Mouse (Mus musculus): ENCODE measurements at regions not wholly inside any gene's neighbourhood (a gene's known extent, or its start where the extent isn't known, plus 50 kb on each side); places are given as distances from the start of the nearest gene placed in this dataset.

DNA sequence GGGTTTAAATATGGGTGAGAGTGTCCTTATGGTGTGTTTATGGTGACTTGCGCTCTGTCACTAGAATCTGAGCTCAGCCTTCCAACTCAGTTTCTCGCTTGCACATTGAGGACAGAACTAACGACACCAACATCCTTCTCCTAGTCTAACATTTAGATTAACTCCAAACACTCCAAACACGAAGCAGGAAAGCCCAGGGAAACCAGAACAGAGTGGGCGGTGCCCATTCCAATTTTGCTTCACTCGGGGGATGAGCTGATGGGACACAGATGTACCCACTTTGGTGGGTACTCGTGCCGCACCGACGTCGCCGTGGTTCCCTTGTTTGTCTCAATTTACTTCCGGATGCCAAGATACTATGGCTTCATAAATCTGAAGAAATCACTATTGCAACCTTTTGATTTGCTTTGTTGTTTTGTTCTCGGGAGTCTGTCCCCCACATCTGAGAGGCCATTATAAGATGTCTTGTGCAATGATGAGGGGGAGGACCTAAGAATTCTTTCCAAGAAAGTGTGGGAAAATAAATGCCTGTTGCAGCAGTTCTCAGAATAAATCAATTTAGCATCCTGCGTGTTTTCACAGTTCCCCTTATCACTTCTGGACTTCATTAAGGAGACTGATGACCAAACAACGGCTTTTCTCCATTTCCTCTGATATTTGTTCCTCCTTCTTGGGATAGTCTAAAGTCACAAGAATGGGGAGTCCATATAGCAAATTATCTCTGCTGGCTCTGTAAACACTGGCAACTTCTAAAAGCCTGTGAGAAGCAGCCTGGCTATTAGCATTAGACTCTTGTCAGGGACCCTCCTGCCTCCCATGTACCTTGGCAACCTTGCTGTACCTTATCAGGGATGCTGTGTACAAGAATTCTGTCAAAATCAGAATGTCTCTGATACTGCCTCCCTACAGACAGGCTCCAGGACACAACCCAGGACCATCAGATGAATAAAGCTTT lies 96.2 kb upstream of the Klf9 start:
- no peak overlapping the region for H3K4me2 ChIP-seq (ENCODE audit: low read depth, low read length)
- 68% methylated on average over 16 of the region's 16 CpGs for WGBS
- no peaks in the 10 kb centered on the region for H3K9me3 ChIP-seq (replicated peaks; ENCODE audit: control insufficient read depth, low read length)
- no peaks in the 10 kb centered on the region for H3K36me3 ChIP-seq (replicated peaks; ENCODE audit: control insufficient read depth, insufficient read depth, low read depth, low read length)
- no peaks in the 10 kb centered on the region for H3K27me3 ChIP-seq (ENCODE audit: control insufficient read depth, insufficient read depth, low read length)
- ATAC-seq (replicated peaks; ENCODE audit: insufficient number of reproducible peaks, low FRiP score, low TSS enrichment, low read depth), result no peak
- H3K4me1 ChIP-seq (ENCODE audit: control insufficient read depth, insufficient read depth, low read length), result no peaks in the 10 kb centered on the region
- H3K9ac ChIP-seq (replicated peaks; ENCODE audit: low read length), result no peak overlapping the region
- DNase-seq (ENCODE audit: low spot score), result no peak
- no peak overlapping the region for H3K4me3 ChIP-seq (ENCODE audit: low read depth, low read length)
- H3K27ac ChIP-seq (replicated peaks; ENCODE audit: low read depth, low read length), result no peak overlapping the region

DNA sequence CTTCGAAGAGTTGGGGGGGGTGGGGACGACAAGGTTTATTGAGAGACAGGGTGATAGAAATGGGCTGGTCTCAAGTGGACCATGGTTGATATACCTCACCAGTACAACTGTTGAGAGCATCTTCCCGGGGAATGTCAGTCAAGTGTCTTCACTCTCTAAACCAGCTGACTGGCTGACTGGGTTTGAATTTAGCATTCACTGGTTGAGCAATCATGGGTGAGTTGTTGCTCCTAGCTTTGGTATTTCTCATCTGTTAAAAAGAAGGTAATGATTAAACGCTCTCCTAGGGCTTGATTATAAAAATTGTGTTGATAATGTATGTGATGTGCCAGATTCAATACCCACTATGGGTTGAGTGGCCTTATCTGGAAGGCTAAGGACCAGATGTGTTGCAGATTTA lies 89.6 kb upstream of the Klf9 start:
- no peaks in the 10 kb centered on the region for H3K9me3 ChIP-seq (replicated peaks; ENCODE audit: control insufficient read depth, low read length)
- no peak overlapping the region for H3K9ac ChIP-seq (replicated peaks; ENCODE audit: low read length)
- DNase-seq (ENCODE audit: low spot score) (no peak), ATAC-seq (replicated peaks; ENCODE audit: insufficient number of reproducible peaks, low FRiP score, low TSS enrichment, low read depth) (no peak)
- H3K4me2 ChIP-seq (ENCODE audit: low read depth, low read length), result no peak overlapping the region
- no peak overlapping the region for H3K4me3 ChIP-seq (ENCODE audit: low read depth, low read length)
- no peak overlapping the region for H3K27ac ChIP-seq (replicated peaks; ENCODE audit: low read depth, low read length)
- WGBS, result 93% methylated on average over 4 of the region's 4 CpGs
- no peaks in the 10 kb centered on the region for H3K4me1 ChIP-seq (ENCODE audit: control insufficient read depth, insufficient read depth, low read length)
- no peaks in the 10 kb centered on the region for H3K36me3 ChIP-seq (replicated peaks; ENCODE audit: control insufficient read depth, insufficient read depth, low read depth, low read length)
- H3K27me3 ChIP-seq (ENCODE audit: control insufficient read depth, insufficient read depth, low read length), result no peaks in the 10 kb centered on the region

DNA sequence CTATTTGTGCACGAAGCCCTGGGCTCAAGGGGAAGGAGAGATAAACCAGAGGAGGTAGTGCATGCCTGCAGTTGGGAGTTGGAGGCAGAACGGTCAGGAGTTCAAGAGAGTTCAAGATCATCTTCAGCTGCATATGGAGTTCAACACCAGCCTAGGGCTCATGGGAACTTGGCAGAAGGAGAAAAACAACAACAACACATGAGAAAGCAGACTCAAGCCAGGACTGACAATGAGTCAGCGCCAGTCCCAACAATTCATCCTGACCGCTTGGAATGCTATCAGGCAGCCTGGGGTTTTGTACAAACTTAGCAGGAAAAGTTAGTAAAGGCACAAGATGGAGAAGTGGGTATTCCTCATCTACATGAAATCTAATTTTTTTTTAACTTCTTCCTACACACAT lies 86.6 kb upstream of the Klf9 start:
- 81% methylated on average over 4 of the region's 4 CpGs for WGBS
- ATAC-seq (replicated peaks; ENCODE audit: insufficient number of reproducible peaks, low FRiP score, low TSS enrichment, low read depth), result no peak
- no peak overlapping the region for H3K27ac ChIP-seq (replicated peaks; ENCODE audit: low read depth, low read length)
- no peaks in the 10 kb centered on the region for H3K36me3 ChIP-seq (replicated peaks; ENCODE audit: control insufficient read depth, insufficient read depth, low read depth, low read length)
- no peak overlapping the region for H3K4me2 ChIP-seq (ENCODE audit: low read depth, low read length)
- 0 out of 2 replicates have a peak, but pooled peaks cover 3% of the 10 kb centered on the region for H3K4me1 ChIP-seq (ENCODE audit: control insufficient read depth, insufficient read depth, low read length)
- H3K9me3 ChIP-seq (replicated peaks; ENCODE audit: control insufficient read depth, low read length), result no peaks in the 10 kb centered on the region
- no peak overlapping the region for H3K4me3 ChIP-seq (ENCODE audit: low read depth, low read length)
- H3K9ac ChIP-seq (replicated peaks; ENCODE audit: low read length), result no peak overlapping the region
- no peaks in the 10 kb centered on the region for H3K27me3 ChIP-seq (ENCODE audit: control insufficient read depth, insufficient read depth, low read length)
- no peak for DNase-seq (ENCODE audit: low spot score)

DNA sequence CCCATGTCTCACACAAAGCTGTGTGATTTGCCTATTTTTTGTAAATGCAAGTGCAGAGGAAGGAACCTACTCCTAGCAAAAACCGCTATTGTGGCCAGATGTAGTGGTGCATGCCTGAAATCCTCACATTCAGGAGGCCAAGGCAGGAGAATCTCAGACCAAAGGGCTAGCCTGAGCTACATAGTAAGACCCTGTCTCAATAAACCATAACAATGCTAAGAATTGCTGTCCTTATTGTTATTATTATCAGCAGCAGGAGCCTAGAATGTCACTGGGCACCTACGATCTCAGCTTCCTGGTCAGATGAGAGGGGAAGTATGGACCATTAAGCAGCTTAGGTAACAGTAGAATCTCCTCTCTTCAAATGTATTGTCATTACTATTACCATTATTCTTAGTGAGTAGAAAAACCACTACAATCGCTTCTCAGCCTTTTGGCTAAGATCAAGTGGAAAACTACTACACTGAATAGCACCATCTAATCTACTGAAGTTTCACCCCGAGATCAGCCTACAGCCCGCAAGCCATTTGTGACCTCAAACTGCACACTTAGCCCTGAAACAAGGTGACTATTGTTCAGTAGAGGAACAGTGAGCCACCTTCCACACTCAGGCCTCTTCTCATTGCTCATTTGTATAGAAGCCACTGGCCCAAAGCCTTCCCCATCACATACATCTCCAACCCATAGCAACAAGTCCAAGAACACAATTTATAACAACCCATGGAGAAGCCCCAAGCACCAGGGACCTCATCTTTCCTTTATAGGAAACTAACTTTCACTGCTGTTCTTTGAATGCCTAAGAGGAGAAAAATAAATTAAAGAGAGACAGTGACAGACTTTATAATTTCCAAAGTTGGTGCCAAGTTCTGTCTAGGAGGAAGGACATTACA lies 84.9 kb upstream of the Klf9 start:
- no peaks in the 10 kb centered on the region for H3K27me3 ChIP-seq (ENCODE audit: control insufficient read depth, insufficient read depth, low read length)
- H3K9me3 ChIP-seq (replicated peaks; ENCODE audit: control insufficient read depth, low read length), result no peaks in the 10 kb centered on the region
- H3K4me1 ChIP-seq (ENCODE audit: control insufficient read depth, insufficient read depth, low read length), result 0 out of 2 replicates have a peak, but pooled peaks cover 3% of the 10 kb centered on the region
- ATAC-seq (replicated peaks; ENCODE audit: insufficient number of reproducible peaks, low FRiP score, low TSS enrichment, low read depth) (no peak), DNase-seq (ENCODE audit: low spot score) (no peak)
- H3K36me3 ChIP-seq (replicated peaks; ENCODE audit: control insufficient read depth, insufficient read depth, low read depth, low read length), result no peaks in the 10 kb centered on the region
- H3K27ac ChIP-seq (replicated peaks; ENCODE audit: low read depth, low read length), result no peak overlapping the region
- WGBS, result 59% methylated on average over 5 of the region's 5 CpGs
- H3K9ac ChIP-seq (replicated peaks; ENCODE audit: low read length), result no peak overlapping the region
- no peak overlapping the region for H3K4me3 ChIP-seq (ENCODE audit: low read depth, low read length)
- no peak overlapping the region; the same call in 1 of the 2 replicates for H3K4me2 ChIP-seq (ENCODE audit: low read depth, low read length)

DNA sequence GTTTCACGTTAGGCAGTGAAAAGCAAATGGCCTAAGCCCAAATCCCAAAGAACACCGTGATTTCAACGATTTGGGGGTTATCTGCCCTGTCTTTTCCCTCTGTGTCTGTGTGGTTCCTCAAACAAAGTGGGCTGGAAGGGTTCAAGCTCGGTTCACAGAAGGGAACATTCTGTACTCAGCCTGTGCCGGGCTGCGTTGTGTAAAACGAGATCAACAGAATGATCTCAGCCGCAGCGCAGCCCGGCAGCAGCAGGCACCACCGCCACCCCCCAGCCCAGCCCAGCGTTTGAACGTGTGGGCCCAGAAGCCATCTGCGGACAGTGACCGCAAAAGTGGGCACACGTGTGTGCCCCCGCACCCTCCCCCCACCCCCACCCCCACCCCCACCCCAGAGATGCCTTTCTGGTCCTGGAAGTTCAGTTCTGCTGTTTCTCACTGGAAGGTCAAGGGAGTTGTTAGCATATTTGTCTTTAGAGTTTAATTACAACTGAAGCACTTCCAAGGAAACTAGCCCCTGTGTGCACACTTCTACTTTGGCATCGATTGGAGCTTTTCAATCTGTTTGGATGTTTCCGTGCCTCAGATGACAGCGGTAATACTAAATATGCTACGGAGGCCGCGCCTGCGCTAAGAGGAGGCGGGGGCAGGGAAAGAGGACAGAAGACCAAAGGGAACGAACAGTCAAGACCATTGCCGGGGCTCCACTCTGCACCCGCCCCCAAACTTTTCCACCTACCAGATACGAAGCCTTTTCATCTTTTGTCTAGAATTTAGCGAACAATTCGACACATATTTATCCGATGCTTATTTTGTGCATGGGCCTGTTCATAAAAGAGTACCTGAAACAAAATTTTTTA lies 83.9 kb upstream of the Klf9 start:
- peak overlapping the region; percentile 11 for H3K4me3 ChIP-seq (ENCODE audit: low read depth, low read length)
- no peaks in the 10 kb centered on the region for H3K36me3 ChIP-seq (replicated peaks; ENCODE audit: control insufficient read depth, insufficient read depth, low read depth, low read length)
- DNase-seq (ENCODE audit: low spot score) (peak; percentile 80), ATAC-seq (replicated peaks; ENCODE audit: insufficient number of reproducible peaks, low FRiP score, low TSS enrichment, low read depth) (peak; percentile 88)
- 1% methylated on average over 32 of the region's 32 CpGs for WGBS
- H3K27me3 ChIP-seq (ENCODE audit: control insufficient read depth, insufficient read depth, low read length), result no peaks in the 10 kb centered on the region
- H3K4me2 ChIP-seq (ENCODE audit: low read depth, low read length), result peak overlapping the region; percentile 47
- peak overlapping the region; percentile 40 for H3K9ac ChIP-seq (replicated peaks; ENCODE audit: low read length)
- H3K9me3 ChIP-seq (replicated peaks; ENCODE audit: control insufficient read depth, low read length), result no peaks in the 10 kb centered on the region
- no peak overlapping the region for H3K27ac ChIP-seq (replicated peaks; ENCODE audit: low read depth, low read length)
- H3K4me1 ChIP-seq (ENCODE audit: control insufficient read depth, insufficient read depth, low read length), result 0 out of 2 replicates have a peak, but pooled peaks cover 3% of the 10 kb centered on the region

DNA sequence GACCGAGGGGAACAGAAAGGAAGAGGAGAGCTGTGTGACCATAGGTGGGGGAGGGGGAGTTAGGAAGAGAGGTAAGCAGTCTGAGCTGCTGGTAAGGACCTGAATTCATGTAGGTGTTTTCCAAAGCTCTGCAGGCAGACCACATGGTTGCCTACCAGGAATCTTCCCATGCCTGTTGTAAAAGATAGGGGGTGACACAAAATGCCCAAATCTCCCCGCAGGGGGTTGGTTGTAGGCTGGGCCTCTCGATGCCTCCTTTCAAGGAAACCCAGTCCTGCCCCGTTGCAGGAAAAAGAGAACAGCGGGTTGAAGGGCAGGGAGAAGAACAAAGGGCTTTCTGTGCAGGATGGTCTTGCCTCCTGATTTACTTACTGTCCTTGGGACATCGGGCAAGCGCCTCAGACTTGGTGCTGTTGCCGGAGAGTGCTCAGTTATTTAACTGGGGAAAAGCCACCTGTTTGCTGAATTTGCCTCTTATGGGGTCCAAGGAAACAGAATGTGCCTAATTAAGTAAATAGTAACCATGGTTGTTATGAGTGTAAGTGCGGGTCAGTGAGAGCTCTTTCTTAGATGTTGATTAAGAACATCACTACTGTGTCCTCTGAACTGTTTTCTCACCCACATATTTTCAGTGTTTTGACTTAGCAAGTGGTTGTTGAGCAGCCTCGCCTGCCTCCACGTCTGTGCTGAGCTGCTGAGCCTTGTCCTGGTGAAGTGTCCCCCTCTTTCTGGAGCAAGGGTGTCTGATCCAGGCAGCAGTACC lies 83.1 kb upstream of the Klf9 start:
- H3K9ac ChIP-seq (replicated peaks; ENCODE audit: low read length), result peak overlapping the region; percentile 40

DNA sequence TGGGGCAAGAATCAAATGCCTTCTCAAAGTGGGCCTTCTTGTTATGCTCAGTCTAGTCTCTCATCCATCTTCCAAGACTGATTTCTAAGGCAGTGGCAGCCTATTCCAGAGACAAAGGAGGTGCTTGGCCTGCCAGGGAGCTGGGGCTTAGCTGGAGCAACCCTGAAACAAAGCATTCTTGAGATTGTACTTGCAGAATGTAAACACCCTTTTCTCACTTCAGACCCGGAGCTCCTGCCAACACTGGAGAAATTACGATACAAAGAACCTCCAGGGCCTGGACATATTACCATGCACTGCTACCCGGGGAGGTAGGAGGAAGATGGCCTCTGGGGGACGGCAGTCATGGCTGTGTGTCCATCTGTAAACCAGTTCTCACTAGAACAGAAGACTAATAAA lies 82.5 kb upstream of the Klf9 start:
- Histone ChIP-seq H3K36me3 (replicated peaks; ENCODE audit: control insufficient read depth, insufficient read depth, low read depth, low read length) (no peaks in the 10 kb centered on the region), H3K4me1 (ENCODE audit: control insufficient read depth, insufficient read depth, low read length) (0 out of 2 replicates have a peak, but pooled peaks cover 3% of the 10 kb centered on the region), H3K27ac (replicated peaks; ENCODE audit: low read depth, low read length) (no peak overlapping the region), H3K9ac (replicated peaks; ENCODE audit: low read length) (no peak overlapping the region; the same call in 1 of the 2 replicates), H3K27me3 (ENCODE audit: control insufficient read depth, insufficient read depth, low read length) (no peaks in the 10 kb centered on the region), H3K4me2 (ENCODE audit: low read depth, low read length) (no peak overlapping the region), H3K4me3 (ENCODE audit: low read depth, low read length) (no peak overlapping the region), H3K9me3 (replicated peaks; ENCODE audit: control insufficient read depth, low read length) (no peaks in the 10 kb centered on the region)
- no peak for ATAC-seq (replicated peaks; ENCODE audit: insufficient number of reproducible peaks, low FRiP score, low TSS enrichment, low read depth)
- 43% methylated on average over 4 of the region's 4 CpGs for WGBS
- DNase-seq (ENCODE audit: low spot score), result no peak

More for the DNA sequence above, 83.1 kb upstream of the Klf9 start:
- H3K36me3 ChIP-seq (replicated peaks; ENCODE audit: control insufficient read depth, insufficient read depth, low read depth, low read length), result no peaks in the 10 kb centered on the region
- H3K27ac ChIP-seq (replicated peaks; ENCODE audit: low read depth, low read length), result no peak overlapping the region
- no peaks in the 10 kb centered on the region for H3K27me3 ChIP-seq (ENCODE audit: control insufficient read depth, insufficient read depth, low read length)
- peak overlapping the region; percentile 47 for H3K4me2 ChIP-seq (ENCODE audit: low read depth, low read length)
- DNase-seq (ENCODE audit: low spot score), result peak; percentile 57
- 0 out of 2 replicates have a peak, but pooled peaks cover 3% of the 10 kb centered on the region for H3K4me1 ChIP-seq (ENCODE audit: control insufficient read depth, insufficient read depth, low read length)
- WGBS, result 11% methylated on average over 11 of the region's 11 CpGs
- ATAC-seq (replicated peaks; ENCODE audit: insufficient number of reproducible peaks, low FRiP score, low TSS enrichment, low read depth), result peak; percentile 50; the same call in 1 of the 2 replicates
- peak overlapping the region; percentile 11 for H3K4me3 ChIP-seq (ENCODE audit: low read depth, low read length)
- H3K9me3 ChIP-seq (replicated peaks; ENCODE audit: control insufficient read depth, low read length), result no peaks in the 10 kb centered on the region
